Mouse (Mus musculus) brain, adult 2 months (tissue): ENCODE data around the gene Ppp3r1.
"Not testable (repeated sequence)": the region's sequence is repeated elsewhere in the genome, so short reads cannot be mapped to it uniquely, and the experiment has no call there.

Source experiments
- DNase-seq: peaks from one replicate; pipeline ENCODE4 v3.0.0; 2011; ENCODE audit warnings: low read depth, low spot score

Gene Ppp3r1

GRCm38 (mm10) chr11:17199840-17200501, 40.9 kb downstream of the Ppp3r1 start:
- no peak for DNase-seq

GRCm38 (mm10) chr11:17200936-17201335, 41.9 kb downstream of the Ppp3r1 start:
- no peak for DNase-seq

GRCm38 (mm10) chr11:17202481-17202880, 43.4 kb downstream of the Ppp3r1 start:
- no peak for DNase-seq

GRCm38 (mm10) chr11:17211258-17212140, 52.4 kb downstream of the Ppp3r1 start, which contains the start of gene Pno1:
Gene Pno1 (minus strand): TSS chr11:17211568.
- DNase-seq = peak; percentile 99

GRCm38 (mm10) chr11:17212141-17212495, 53.1 kb downstream of the Ppp3r1 start:
- peak; percentile 68 for DNase-seq

- DNase-seq = no peak
Measured at GRCm38 (mm10) chr11:17212903-17213509, 53.9 kb downstream of the Ppp3r1 start.

- peak; percentile 57 for DNase-seq
Measured at GRCm38 (mm10) chr11:17215475-17215874, 56.4 kb downstream of the Ppp3r1 start.

GRCm38 (mm10) chr11:17221126-17221525, 62.1 kb downstream of the Ppp3r1 start:
- no peak for DNase-seq

- no peak for DNase-seq
Measured at GRCm38 (mm10) chr11:17232792-17233191, 73.7 kb downstream of the Ppp3r1 start.

GRCm38 (mm10) chr11:17236449-17237037, 77.5 kb downstream of the Ppp3r1 start:
- DNase-seq = peak; percentile 29

- not testable (repeated sequence) for DNase-seq
Measured at GRCm38 (mm10) chr11:17238598-17238997, 79.5 kb downstream of the Ppp3r1 start.

- DNase-seq = no peak
Measured at GRCm38 (mm10) chr11:17248715-17249114, 89.7 kb downstream of the Ppp3r1 start.
